ENCODE assay signal across 8 mouse cellular contexts in genomic region chr10:110455063-110455837, GRCm38 (mm10). TPM values are rescaled to one million over a fixed set of nuclear protein-coding genes. Genes with fewer than 3 reads are reported as not detected.
DNase-seq lines count a peak whose midpoint lies in the region; ATAC-seq and TF ChIP-seq lines count a peak whose summit lies in the region.

No protein-coding gene starts in this region.

- TF ChIP-seq POLR2A in limb, embryonic 14.5 days (IDR thresholded peaks at IDR 0.05; ENCODE audit: borderline replicate concordance, extremely low read depth, insufficient read depth, insufficient read length) = no peak

- no peaks in the 10 kb centered on the region for H3K9me3 ChIP-seq in embryonic facial prominence, embryonic 13.5 days
- H3K9me3 ChIP-seq in hindbrain, embryonic 16.5 days (ENCODE audit: control insufficient read depth, low read length) = no peaks in the 10 kb centered on the region
- H3K9me3 ChIP-seq in limb, embryonic 14.5 days (ENCODE audit: control insufficient read depth, low read length) = no peaks in the 10 kb centered on the region
- no peaks in the 10 kb centered on the region for H3K9me3 ChIP-seq in neural tube, embryonic 12.5 days

- H3K36me3 ChIP-seq in embryonic facial prominence, embryonic 13.5 days = no peaks in the 10 kb centered on the region
- H3K36me3 ChIP-seq in hindbrain, embryonic 16.5 days (ENCODE audit: control insufficient read depth, insufficient read depth, low read length) = no peaks in the 10 kb centered on the region
- H3K36me3 ChIP-seq in limb, embryonic 14.5 days (ENCODE audit: control insufficient read depth, insufficient read depth, low read length) = no peaks in the 10 kb centered on the region
- H3K36me3 ChIP-seq in neural tube, embryonic 12.5 days = no peaks in the 10 kb centered on the region

- H3K4me1 ChIP-seq in embryonic facial prominence, embryonic 13.5 days = peaks cover 6% of the 10 kb centered on the region
- H3K4me1 ChIP-seq in hindbrain, embryonic 16.5 days (ENCODE audit: control insufficient read depth, insufficient read depth, low read depth, low read length) = no peaks in the 10 kb centered on the region; the same call in 1 of the 2 replicates
- peaks cover 3% of the 10 kb centered on the region; the same call in 1 of the 2 replicates for H3K4me1 ChIP-seq in limb, embryonic 14.5 days (ENCODE audit: control insufficient read depth, insufficient read depth, low read length)
- no peaks in the 10 kb centered on the region for H3K4me1 ChIP-seq in neural tube, embryonic 12.5 days

- H3K27me3 ChIP-seq in embryonic facial prominence, embryonic 13.5 days = peaks cover 43% of the 10 kb centered on the region
- H3K27me3 ChIP-seq in hindbrain, embryonic 16.5 days (replicated peaks; ENCODE audit: control insufficient read depth, insufficient read depth, low read length) = no peaks in the 10 kb centered on the region
- H3K27me3 ChIP-seq in limb, embryonic 14.5 days (ENCODE audit: control insufficient read depth, insufficient read depth, low read length) = peaks cover 12% of the 10 kb centered on the region
- no peaks in the 10 kb centered on the region for H3K27me3 ChIP-seq in neural tube, embryonic 12.5 days (replicated peaks)

- under 1% methylated on average over 38 of the region's 45 CpGs for WGBS in embryonic facial prominence, embryonic 13.5 days
- WGBS in hindbrain, embryonic 16.5 days = under 1% methylated on average over 35 of the region's 45 CpGs
- 1% methylated on average over 31 of the region's 45 CpGs for WGBS in limb, embryonic 14.5 days
- WGBS in neural tube, embryonic 12.5 days = 1% methylated on average over 30 of the region's 45 CpGs

- H3K27ac ChIP-seq in embryonic facial prominence, embryonic 13.5 days = no peak overlapping the region; the same call in 1 of the 2 replicates
- H3K27ac ChIP-seq in hindbrain, embryonic 16.5 days (ENCODE audit: low read depth, low read length) = peak overlapping the region; percentile 92
- H3K27ac ChIP-seq in limb, embryonic 14.5 days (replicated peaks; ENCODE audit: low read depth, low read length) = no peak overlapping the region
- peak overlapping the region; percentile 68 for H3K27ac ChIP-seq in neural tube, embryonic 12.5 days

- peak; percentile 48 for ATAC-seq in embryonic facial prominence, embryonic 13.5 days (ENCODE audit: insufficient number of reproducible peaks, insufficient read depth, low FRiP score, low TSS enrichment, low read depth)
- ATAC-seq in hindbrain, embryonic 16.5 days = peak; percentile 83
- peak; percentile 8 for ATAC-seq in limb, embryonic 14.5 days (ENCODE audit: low FRiP score, low read depth)
- peak; percentile 83 for ATAC-seq in neural tube, embryonic 12.5 days (ENCODE audit: low FRiP score, low read depth)

- peak overlapping the region; percentile 79 for H3K9ac ChIP-seq in embryonic facial prominence, embryonic 13.5 days
- H3K9ac ChIP-seq in hindbrain, embryonic 16.5 days (ENCODE audit: low read depth, low read length) = peak overlapping the region; percentile 88
- H3K9ac ChIP-seq in limb, embryonic 14.5 days (ENCODE audit: low read depth, low read length, severe bottlenecking) = peak overlapping the region; percentile 58
- peak overlapping the region; percentile 79 for H3K9ac ChIP-seq in neural tube, embryonic 12.5 days

- peak overlapping the region; percentile 64 for H3K4me3 ChIP-seq in embryonic facial prominence, embryonic 13.5 days
- peak overlapping the region; percentile 83 for H3K4me3 ChIP-seq in hindbrain, embryonic 16.5 days (ENCODE audit: low read length)
- peak overlapping the region; percentile 50 for H3K4me3 ChIP-seq in limb, embryonic 14.5 days (replicated peaks; ENCODE audit: low read length)
- peak overlapping the region; percentile 63 for H3K4me3 ChIP-seq in neural tube, embryonic 12.5 days

- peak; percentile 6 for DNase-seq in 3134 (ENCODE audit: extremely low read depth, insufficient read length, low spot score)
- DNase-seq in R1 (ENCODE audit: low read depth, low spot score) = peak; percentile 47
- DNase-seq in limb, embryonic 14.5 days (ENCODE audit: low spot score) = peak; percentile 13
- DNase-seq in gastrocnemius, postnatal 10 days = no peak
- no peak for DNase-seq in gastrocnemius, adult 18-20 months (ENCODE audit: low spot score)

- peak overlapping the region; percentile 93 for H3K4me2 ChIP-seq in embryonic facial prominence, embryonic 13.5 days
- H3K4me2 ChIP-seq in hindbrain, embryonic 16.5 days (ENCODE audit: low read length) = peak overlapping the region; percentile 91
- H3K4me2 ChIP-seq in limb, embryonic 14.5 days (replicated peaks; ENCODE audit: low read depth, low read length, severe bottlenecking) = peak overlapping the region; percentile 79
- peak overlapping the region; percentile 70 for H3K4me2 ChIP-seq in neural tube, embryonic 12.5 days (replicated peaks)

RNA-seq across cellular contexts. Expression of gene Nav3, which starts 0.8 kb away (rescaled TPM):
- polyA plus RNA-seq in embryonic facial prominence, embryonic 13.5 days (2015; fragmentation: Nextera tagmentation; extraction: Ambion mirVana) = 3.4 and 4.1 TPM in 2 replicates
- polyA plus RNA-seq in hindbrain, embryonic 16.5 days (2015; fragmentation: Nextera tagmentation; extraction: Ambion mirVana) = 16.6 and 17.7 TPM in 2 replicates
- polyA plus RNA-seq in limb, embryonic 14.5 days (2012; rRNA removed) = 5.1 and 6.6 TPM in 2 replicates
- polyA plus RNA-seq in limb, embryonic 14.5 days (2014; fragmentation: Nextera tagmentation; extraction: Ambion mirVana) = 6.2 and 7.5 TPM in 2 replicates
- polyA plus RNA-seq in neural tube, embryonic 12.5 days (2016; fragmentation: Nextera tagmentation; extraction: Ambion mirVana) = 19.4 and 19.5 TPM in 2 replicates
- total RNA-seq in gastrocnemius, postnatal 10 days (2021) = 10 to 100 TPM in 1 of 2 experiments, 1 to 10 TPM in 1; 9.8 to 13.7 TPM
- 1 to 10 TPM; 1.3 to 1.4 TPM for total RNA-seq in gastrocnemius, adult 18-20 months (2021)

Comparison
In these comparisons a context has a peak if more than half of its experiments do, and no peak if none do; other contexts are left out.
1. DNase-seq: peak in 3134 (single experiment), R1 (single experiment) and limb, embryonic 14.5 days (single experiment); none in gastrocnemius, postnatal 10 days (single experiment) and gastrocnemius, adult 18-20 months (single experiment).
2. ATAC-seq: peak in every context shown above with its lines; median percentile 83 in hindbrain, embryonic 16.5 days; 83 in neural tube, embryonic 12.5 days; 48 in embryonic facial prominence, embryonic 13.5 days; 8 in limb, embryonic 14.5 days.
3. H3K27ac ChIP-seq: peak in hindbrain, embryonic 16.5 days (single experiment) and neural tube, embryonic 12.5 days (single experiment); none in embryonic facial prominence, embryonic 13.5 days (single experiment) and limb, embryonic 14.5 days (single experiment).
4. Peak in every context shown above with its lines, with median percentiles within 50 percentile points of each other: H3K4me2 ChIP-seq, H3K4me3 ChIP-seq and H3K9ac ChIP-seq.